Comparison of ENCODE assay signal across 46 mouse cellular contexts in the genomic region with DNA sequence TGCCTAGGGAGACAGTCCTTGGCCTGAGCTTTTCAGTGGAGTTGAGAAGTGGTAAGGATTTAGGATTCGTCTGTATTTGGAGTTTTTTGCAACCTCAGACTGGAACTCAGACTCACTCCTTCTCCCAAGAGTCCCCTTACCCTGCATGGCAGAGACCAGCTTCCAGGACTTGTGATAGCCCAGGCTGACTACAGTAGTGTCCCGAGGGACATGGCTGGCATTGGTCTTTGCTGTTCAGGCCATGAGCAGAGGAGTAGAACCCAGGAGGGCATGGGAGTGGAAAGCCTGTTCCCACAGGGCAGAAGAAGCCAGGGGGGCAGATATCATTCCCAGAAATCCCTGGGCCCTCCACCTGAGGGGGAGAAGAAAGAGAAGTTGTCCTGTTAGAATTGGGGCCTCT. TPM values are rescaled to one million over a fixed set of nuclear protein-coding genes. Genes with fewer than 3 reads are reported as not detected.
"Had no signal": no experiment of that assay in that cellular context is flagged by ENCODE, and none has a peak within 500 bp of the region (broad histone marks: within the 10 kb centered on the region; RNA-seq: fewer than 3 reads in every experiment).

No protein-coding gene starts in this region.

- H3K9me3 ChIP-seq: limb, embryonic 10.5 days; limb, embryonic 12.5 days; limb, embryonic 13.5 days; limb, embryonic 15.5 days; liver, embryonic 12.5 days; liver, embryonic 13.5 days; liver, embryonic 15.5 days; lung, embryonic 15.5 days; megakaryocyte, embryonic 14.5 days; midbrain, embryonic 10.5 days; midbrain, embryonic 12.5 days; midbrain, embryonic 13.5 days; midbrain, embryonic 15.5 days; neural tube, embryonic 12.5 days had no signal

- H3K4me2 ChIP-seq: limb, embryonic 12.5 days; limb, embryonic 13.5 days; limb, embryonic 15.5 days; liver, embryonic 11.5 days; liver, embryonic 12.5 days; liver, embryonic 13.5 days; liver, embryonic 15.5 days; lung, embryonic 14.5 days; lung, embryonic 15.5 days; midbrain, embryonic 11.5 days; midbrain, embryonic 12.5 days; midbrain, embryonic 13.5 days; midbrain, embryonic 15.5 days; neural tube, embryonic 12.5 days had no signal

- H3K4me3 ChIP-seq: limb, embryonic 10.5 days; limb, embryonic 12.5 days; limb, embryonic 13.5 days; limb, embryonic 15.5 days; liver, embryonic 12.5 days; liver, embryonic 13.5 days; liver, embryonic 15.5 days; lung, embryonic 15.5 days; megakaryocyte, embryonic 14.5 days; midbrain, embryonic 10.5 days; midbrain, embryonic 12.5 days; midbrain, embryonic 13.5 days; midbrain, embryonic 15.5 days; myocyte; neural tube, embryonic 12.5 days had no signal

- H3K9ac ChIP-seq: limb, embryonic 12.5 days; limb, embryonic 13.5 days; limb, embryonic 15.5 days; liver, embryonic 12.5 days; liver, embryonic 13.5 days; liver, embryonic 14.5 days; liver, embryonic 15.5 days; liver, postnatal 0 days; lung, embryonic 14.5 days; lung, embryonic 15.5 days; midbrain, embryonic 12.5 days; midbrain, embryonic 13.5 days; midbrain, embryonic 15.5 days; neural tube, embryonic 12.5 days had no signal

- H3K27me3 ChIP-seq: limb, embryonic 12.5 days; limb, embryonic 13.5 days; limb, embryonic 15.5 days; liver, embryonic 12.5 days; liver, embryonic 13.5 days; liver, embryonic 15.5 days; lung, embryonic 15.5 days; midbrain, embryonic 12.5 days; midbrain, embryonic 13.5 days; midbrain, embryonic 15.5 days; neural tube, embryonic 12.5 days had no signal

- DNase-seq: left cerebral cortex, postnatal 4 days; liver; liver, embryonic 13.5 days; liver, postnatal 0 days; lung, adult 18-20 months; lung, adult 2 months; lung, embryonic 14.5 days; lung, postnatal 10 days; lung, postnatal 14 days; lung, postnatal 36 days; midbrain, embryonic 14.5 days had no signal

- H3K27ac ChIP-seq: limb, embryonic 10.5 days; limb, embryonic 12.5 days; limb, embryonic 13.5 days; limb, embryonic 15.5 days; liver, embryonic 12.5 days; liver, embryonic 13.5 days; liver, embryonic 14.5 days; liver, embryonic 15.5 days; lung, embryonic 15.5 days; macrophage; midbrain, embryonic 10.5 days; midbrain, embryonic 12.5 days; midbrain, embryonic 13.5 days; midbrain, embryonic 15.5 days; neural tube, embryonic 12.5 days had no signal

- H3K36me3 ChIP-seq: limb, embryonic 10.5 days; limb, embryonic 12.5 days; limb, embryonic 13.5 days; limb, embryonic 15.5 days; liver, embryonic 12.5 days; liver, embryonic 13.5 days; liver, embryonic 15.5 days; lung, embryonic 15.5 days; midbrain, embryonic 10.5 days; midbrain, embryonic 12.5 days; midbrain, embryonic 13.5 days; midbrain, embryonic 15.5 days; neural tube, embryonic 12.5 days had no signal

- H3K4me1 ChIP-seq: limb, embryonic 10.5 days; limb, embryonic 12.5 days; limb, embryonic 13.5 days; limb, embryonic 15.5 days; liver, embryonic 12.5 days; liver, embryonic 13.5 days; liver, embryonic 15.5 days; lung, embryonic 15.5 days; megakaryocyte, embryonic 14.5 days; midbrain, embryonic 10.5 days; midbrain, embryonic 12.5 days; midbrain, embryonic 13.5 days; midbrain, embryonic 15.5 days; neural tube, embryonic 12.5 days had no signal

RNA-seq across cellular contexts. Expression of a gene that starts 31.3 kb away (rescaled TPM):
- total RNA-seq: left cerebral cortex, postnatal 10 days; left cerebral cortex, postnatal 14 days; left cerebral cortex, postnatal 25 days; left cerebral cortex, postnatal 36 days; left cerebral cortex, postnatal 4 days; liver, adult 2 months; megakaryocyte progenitor cell, adult 5-6 weeks; megakaryocyte, adult 5-6 weeks; megakaryocyte-erythroid progenitor cell, adult 5-6 weeks; midbrain, postnatal 0 days; monocyte, adult 5-6 weeks had no signal
- polyA plus RNA-seq: limb, embryonic 10.5 days; limb, embryonic 11.5 days; limb, embryonic 12.5 days; limb, embryonic 13.5 days; limb, embryonic 14.5 days; limb, embryonic 15.5 days; liver, adult 2 months; liver, embryonic 11.5 days; liver, embryonic 12.5 days; liver, embryonic 13.5 days; liver, embryonic 14.5 days; liver, embryonic 15.5 days; liver, embryonic 16.5 days; liver, postnatal 0 days; lung, adult 2 months; lung, embryonic 14.5 days; lung, embryonic 15.5 days; lung, embryonic 16.5 days; lung, postnatal 0 days; macrophage; midbrain, embryonic 10.5 days; midbrain, embryonic 11.5 days; midbrain, embryonic 12.5 days; midbrain, embryonic 13.5 days; midbrain, embryonic 14.5 days; midbrain, embryonic 15.5 days; midbrain, embryonic 16.5 days; midbrain, postnatal 0 days; myocyte; neural tube, embryonic 11.5 days; neural tube, embryonic 12.5 days had no signal
